Mouse (Mus musculus) lung, embryonic 14.5 days (tissue): ENCODE results near the gene 1700017B05Rik. TPM values are rescaled to one million over a fixed set of nuclear protein-coding genes. Genes with fewer than 3 reads are reported as not detected.
A peak's percentile ranks its signal among the peaks of the same experiment; 100 is the strongest.

Experiments used
- ATAC-seq: fragments of 200-750 bp; cut with Nextera tagmentation; 2 replicates; pipeline ENCODE4 v1.8.0; 2017; ENCODE audit warnings: mild to moderate bottlenecking, moderate TSS enrichment, moderate library complexity; ENCODE audit not compliant: insufficient read depth
- DNase-seq: peaks from one replicate; pipeline ENCODE4 v3.0.0-alpha.2; 2015
- H3K27ac ChIP-seq: fragments of 300-500 bp; sonication (generic); 2 replicates; pipeline ENCODE4 v1.5.1; 2014; ENCODE audit warnings: low read depth, mild to moderate bottlenecking, moderate library complexity
- H3K27me3 ChIP-seq: fragments of 300-500 bp; sonication (generic); 2 replicates; pipeline ENCODE4 v1.6.1; 2014; ENCODE audit warnings: low read length, control low read depth; ENCODE audit not compliant: insufficient read depth
- H3K36me3 ChIP-seq: fragments of 300-500 bp; sonication (generic); 2 replicates; pipeline ENCODE4 v1.6.1; 2014; ENCODE audit warnings: control low read depth; ENCODE audit not compliant: insufficient read depth
- H3K4me1 ChIP-seq: fragments of 300-500 bp; sonication (generic); 2 replicates; pipeline ENCODE4 v1.6.1; 2014; ENCODE audit warnings: antibody characterized with exemption, control low read depth; ENCODE audit not compliant: insufficient read depth
- H3K4me2 ChIP-seq: fragments of 300-500 bp; sonication (generic); 2 replicates; pipeline ENCODE4 v1.6.1; 2014; ENCODE audit warnings: mild to moderate bottlenecking
- H3K4me3 ChIP-seq: fragments of 300-500 bp; sonication (generic); 2 replicates; pipeline ENCODE4 v1.5.1; 2014; ENCODE audit warnings: low read depth, low read length
- H3K9ac ChIP-seq: fragments of 300-500 bp; sonication (generic); 2 replicates; pipeline ENCODE4 v1.6.1; 2014
- H3K9me3 ChIP-seq: fragments of 300-500 bp; sonication (generic); 2 replicates; pipeline ENCODE4 v1.6.1; 2016; ENCODE audit warnings: low read depth, low read length, control low read depth
- CTCF ChIP-seq: IDR thresholded peaks from 2 replicates; pipeline ENCODE4 v1.5.1; 2016; ENCODE audit warnings: antibody characterized with exemption, low read depth
- WGBS: fragments of 180-500 bp; shearing (Covaris S2); extraction: QIAGEN DNeasy Blood & Tissue Kit; methylation state at CpG from one replicate; pipeline ENCODE4 v1.1.7; 2014; 5-methylcytosine and 5-hydroxymethylcytosine counted together
- polyA plus RNA-seq: library from polyadenylated mRNA; unstranded; fragments of >200 nt; fragmentation: Nextera tagmentation; extraction: Ambion mirVana; gene quantifications from 2 replicates; pipeline ENCODE4 v1.2.1, GENCODE M21; 2014

Gene 1700017B05Rik
- polyA plus RNA-seq, 1 experiment from 2014 or later, result 25.6 TPM

GRCm38 (mm10) chr9:57283311-57283710, 20.9 kb upstream of the 1700017B05Rik start:
- Histone ChIP-seq H3K27ac (peak overlapping the region; percentile 15; the same call in 1 of the 2 replicates), H3K36me3 (no peaks in the 10 kb centered on the region), H3K27me3 (no peaks in the 10 kb centered on the region), H3K9ac (no peak overlapping the region), H3K4me1 (peaks cover 27% of the 10 kb centered on the region), H3K9me3 (no peaks in the 10 kb centered on the region), H3K4me3 (no peak overlapping the region), H3K4me2 (no peak overlapping the region)
- no peak for DNase-seq
- no peak for ATAC-seq
- no peak for TF ChIP-seq CTCF
- 63% methylated on average over 4 of the region's 4 CpGs for WGBS

- H3K36me3 ChIP-seq, result no peaks in the 10 kb centered on the region
- TF ChIP-seq CTCF, result no peak
- no peak overlapping the region for H3K4me2 ChIP-seq
- ATAC-seq (no peak), DNase-seq (no peak)
- H3K9me3 ChIP-seq, result no peaks in the 10 kb centered on the region
- peaks cover 31% of the 10 kb centered on the region for H3K4me1 ChIP-seq
- 26% methylated on average over 3 of the region's 3 CpGs for WGBS
- no peak overlapping the region for H3K4me3 ChIP-seq
- no peak overlapping the region for H3K27ac ChIP-seq
- no peaks in the 10 kb centered on the region for H3K27me3 ChIP-seq
- no peak overlapping the region for H3K9ac ChIP-seq
Measured at GRCm38 (mm10) chr9:57282686-57283085, 20.3 kb upstream of the 1700017B05Rik start.

- Histone ChIP-seq H3K27ac (no peak overlapping the region), H3K36me3 (no peaks in the 10 kb centered on the region), H3K4me2 (peak overlapping the region; percentile 61), H3K4me1 (peaks cover 34% of the 10 kb centered on the region), H3K27me3 (no peaks in the 10 kb centered on the region), H3K9me3 (no peaks in the 10 kb centered on the region), H3K4me3 (no peak overlapping the region), H3K9ac (no peak overlapping the region; the same call in 1 of the 2 replicates)
- peak; percentile 63 for DNase-seq
- no peak for TF ChIP-seq CTCF
- ATAC-seq, result peak; percentile 60; the same call in 1 of the 2 replicates
- 8% methylated on average over 20 of the region's 20 CpGs for WGBS
Measured at GRCm38 (mm10) chr9:57281549-57281948, 19.1 kb upstream of the 1700017B05Rik start.

- DNase-seq (no peak), ATAC-seq (no peak)
- no peaks in the 10 kb centered on the region for H3K9me3 ChIP-seq
- H3K36me3 ChIP-seq, result no peaks in the 10 kb centered on the region
- WGBS, result 34% methylated on average over 4 of the region's 4 CpGs
- H3K9ac ChIP-seq, result no peak overlapping the region
- H3K4me1 ChIP-seq, result peaks cover 34% of the 10 kb centered on the region
- H3K27ac ChIP-seq, result no peak overlapping the region
- no peaks in the 10 kb centered on the region for H3K27me3 ChIP-seq
- TF ChIP-seq CTCF, result no peak
- no peak overlapping the region for H3K4me2 ChIP-seq
- H3K4me3 ChIP-seq, result no peak overlapping the region
Measured at GRCm38 (mm10) chr9:57279441-57279840, 17.0 kb upstream of the 1700017B05Rik start.

- Histone ChIP-seq H3K27me3 (no peaks in the 10 kb centered on the region), H3K4me1 (peaks cover 32% of the 10 kb centered on the region), H3K9ac (no peak overlapping the region), H3K9me3 (no peaks in the 10 kb centered on the region), H3K4me2 (no peak overlapping the region), H3K27ac (no peak overlapping the region), H3K36me3 (no peaks in the 10 kb centered on the region), H3K4me3 (no peak overlapping the region)
- peak; percentile 55; the same call in 1 of the 2 replicates for ATAC-seq
- no peak for TF ChIP-seq CTCF
- DNase-seq, result peak; percentile 41
- WGBS, result 36% methylated on average over 4 of the region's 4 CpGs
Measured at GRCm38 (mm10) chr9:57278268-57278667, 15.9 kb upstream of the 1700017B05Rik start.

GRCm38 (mm10) chr9:57276311-57276710, 13.9 kb upstream of the 1700017B05Rik start:
- Histone ChIP-seq H3K9me3 (no peaks in the 10 kb centered on the region), H3K4me1 (peaks cover 27% of the 10 kb centered on the region), H3K9ac (no peak overlapping the region), H3K27ac (no peak overlapping the region), H3K4me3 (no peak overlapping the region), H3K36me3 (no peaks in the 10 kb centered on the region), H3K4me2 (no peak overlapping the region), H3K27me3 (no peaks in the 10 kb centered on the region)
- DNase-seq (no peak), ATAC-seq (no peak)
- TF ChIP-seq CTCF, result no peak

GRCm38 (mm10) chr9:57273805-57274494, 11.5 kb upstream of the 1700017B05Rik start:
- no peak for TF ChIP-seq CTCF
- Histone ChIP-seq H3K9ac (no peak overlapping the region), H3K27me3 (no peaks in the 10 kb centered on the region), H3K36me3 (no peaks in the 10 kb centered on the region), H3K4me1 (peaks cover 27% of the 10 kb centered on the region), H3K4me2 (no peak overlapping the region), H3K27ac (no peak overlapping the region), H3K4me3 (no peak overlapping the region), H3K9me3 (no peaks in the 10 kb centered on the region)
- ATAC-seq (0 out of 2 replicates have a peak, but pooled peaks have one; percentile 29), DNase-seq (peak; percentile 63)
- 25% methylated on average over 6 of the region's 6 CpGs for WGBS
